Mouse (Mus musculus) cortical plate, adult 2 months (tissue): Measurements from ENCODE around the gene Gm12355.

Source experiments
- CTCF ChIP-seq: fragments of 200-500 bp; IDR thresholded peaks from 2 replicates; pipeline ENCODE4 v1.5.1; 2011; ENCODE audit warnings: mild to moderate bottlenecking, control low read depth, low read length; ENCODE audit not compliant: insufficient read depth; ENCODE audit errors: extremely low read depth
- POLR2A ChIP-seq: fragments of 200-500 bp; IDR thresholded peaks from 2 replicates; pipeline ENCODE4 v1.6.1; 2011; ENCODE audit warnings: mild to moderate bottlenecking, low read length, control low read depth; ENCODE audit not compliant: insufficient read depth; ENCODE audit errors: extremely low read depth

DNA sequence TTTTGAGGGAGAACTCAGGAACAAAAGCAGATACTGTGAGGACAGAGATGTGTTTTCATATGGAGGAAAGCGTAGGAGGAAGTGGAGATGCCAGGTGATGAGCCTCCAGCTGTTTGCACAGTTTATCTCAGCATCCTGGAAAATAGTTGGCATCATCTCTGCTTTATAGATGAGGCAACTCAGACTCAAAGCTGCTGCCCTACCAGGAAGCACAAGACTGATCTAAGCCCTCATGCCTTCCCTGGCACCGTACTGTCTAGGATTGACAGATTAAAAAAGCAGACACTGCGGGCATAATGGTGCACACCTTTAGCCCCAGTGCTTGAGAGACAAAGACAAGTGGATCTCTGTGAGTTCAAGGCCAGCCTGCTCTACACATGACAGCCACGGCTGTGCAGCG is 5.2 kb upstream of the Gm12355 start:
- TF ChIP-seq POLR2A = no peak
- no peak for TF ChIP-seq CTCF
